Mouse (Mus musculus): Measurements from ENCODE around the gene Gm13277. TPM values are rescaled to one million over a fixed set of nuclear protein-coding genes. Genes with fewer than 3 reads are reported as not detected.
"Not testable (repeated sequence)": the region's sequence is repeated elsewhere in the genome, so short reads cannot be mapped to it uniquely, and the experiment has no call there.

The Gm13277 gene
- polyA plus RNA-seq, 1 experiment, result not detected

DNA sequence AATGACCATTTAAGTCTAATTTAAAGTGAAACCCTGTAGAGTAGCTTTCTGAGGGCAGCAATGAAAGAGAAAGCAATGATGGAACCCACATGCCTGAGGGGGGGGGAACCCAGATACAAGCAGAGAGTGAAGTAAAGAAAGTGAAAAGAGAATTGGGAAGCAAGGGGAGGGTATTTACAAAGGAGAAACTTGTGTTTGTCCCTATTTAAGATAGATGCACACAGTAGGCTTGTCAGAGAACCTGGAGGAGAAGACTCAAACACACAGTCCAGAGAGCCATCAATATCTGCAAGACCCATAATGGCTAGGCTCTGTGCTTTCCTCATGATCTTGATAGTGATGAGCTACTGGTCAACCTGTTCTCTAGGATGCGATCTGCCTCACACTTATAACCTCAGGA, 31.2 kb downstream of the Gm13277 start, which contains the start of gene Ifna11:
Gene Ifna11 (plus strand): TSS at position 301 of the 400 bp plus-strand sequence.
- H3K4me1 ChIP-seq (ENCODE audit: control insufficient read depth, insufficient read depth, insufficient read length, low read length), result no peaks in the 10 kb centered on the region
- no peak within 1 kb of the TSS for H3K27ac ChIP-seq (replicated peaks; ENCODE audit: low read depth, low read length)
- H3K4me3 ChIP-seq (ENCODE audit: insufficient read depth, low read depth, low read length), result no peak within 1 kb of the TSS

DNA sequence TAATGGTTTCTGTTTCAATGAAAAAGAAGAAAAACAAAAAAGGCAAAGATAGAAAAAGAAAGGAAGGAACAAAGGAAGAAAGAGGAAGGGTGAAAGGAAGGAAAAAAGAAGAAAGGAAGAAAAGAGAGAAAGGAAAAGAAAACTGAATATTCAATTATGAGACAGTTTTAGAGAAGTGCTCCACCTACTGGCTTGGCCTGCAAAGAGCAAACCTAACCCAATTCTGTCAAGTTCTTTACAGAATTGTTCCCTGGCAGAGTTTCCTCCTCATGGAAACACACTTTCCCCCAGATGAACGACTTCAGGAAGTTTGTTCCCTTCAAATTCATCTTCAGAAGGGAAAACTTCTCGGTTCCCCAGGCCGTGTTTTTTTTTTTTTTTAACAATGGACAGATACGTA, 34.6 kb downstream of the Gm13277 start:
- Histone ChIP-seq H3K4me3 (ENCODE audit: insufficient read depth, low read depth, low read length) (no peak overlapping the region), H3K27ac (replicated peaks; ENCODE audit: low read depth, low read length) (no peak overlapping the region), H3K4me1 (ENCODE audit: control insufficient read depth, insufficient read depth, insufficient read length, low read length) (no peaks in the 10 kb centered on the region)

DNA sequence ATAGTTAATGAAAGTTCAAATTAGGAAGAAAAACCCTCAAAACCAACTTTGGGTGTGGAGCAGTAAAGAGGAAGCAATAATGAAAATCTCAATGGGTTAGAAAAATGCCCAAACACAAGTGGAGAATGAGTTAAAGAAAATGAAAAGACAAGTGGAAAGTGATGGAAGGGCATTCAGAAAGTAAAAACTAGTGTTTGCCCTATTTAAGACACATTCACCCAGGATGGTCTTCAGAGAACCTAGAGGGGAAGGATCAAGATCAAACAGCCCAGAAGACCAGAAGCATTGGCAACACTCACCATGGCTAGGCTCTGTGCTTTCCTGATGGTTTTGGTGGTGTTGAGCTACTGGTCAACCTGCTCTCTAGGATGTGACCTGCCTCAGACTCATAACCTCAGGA, 38.7 kb downstream of the Gm13277 start, which contains the start of gene Ifna6:
Gene Ifna6 (plus strand): TSS at position 301 of the 400 bp plus-strand sequence.
- not testable (repeated sequence) for H3K4me1 ChIP-seq (ENCODE audit: control insufficient read depth, insufficient read depth, insufficient read length, low read length); H3K4me3 ChIP-seq (ENCODE audit: insufficient read depth, low read depth, low read length); H3K27ac ChIP-seq (replicated peaks; ENCODE audit: low read depth, low read length)

DNA sequence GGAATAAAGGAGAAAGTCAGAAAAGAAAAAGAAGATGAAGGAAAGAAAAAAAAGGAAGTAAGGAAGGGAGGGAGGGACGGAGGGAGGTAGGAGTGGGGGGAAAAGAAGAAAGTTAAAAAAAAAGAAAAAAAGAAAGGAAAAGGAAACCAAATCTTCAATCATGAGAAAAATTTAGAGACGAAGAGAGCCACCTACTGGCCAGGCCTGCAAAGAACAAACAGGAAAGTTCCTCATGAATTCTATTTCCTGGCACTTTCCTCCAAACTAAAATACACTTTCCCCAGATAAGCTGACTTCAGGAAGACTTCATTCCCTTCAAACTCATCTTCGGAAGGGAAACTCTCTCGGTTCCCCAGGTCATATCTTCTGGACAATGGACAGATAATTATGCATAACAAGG, 42.1 kb downstream of the Gm13277 start:
- Histone ChIP-seq H3K4me3 (ENCODE audit: insufficient read depth, low read depth, low read length) (no peak overlapping the region), H3K27ac (replicated peaks; ENCODE audit: low read depth, low read length) (no peak overlapping the region), H3K4me1 (ENCODE audit: control insufficient read depth, insufficient read depth, insufficient read length, low read length) (no peaks in the 10 kb centered on the region)

DNA sequence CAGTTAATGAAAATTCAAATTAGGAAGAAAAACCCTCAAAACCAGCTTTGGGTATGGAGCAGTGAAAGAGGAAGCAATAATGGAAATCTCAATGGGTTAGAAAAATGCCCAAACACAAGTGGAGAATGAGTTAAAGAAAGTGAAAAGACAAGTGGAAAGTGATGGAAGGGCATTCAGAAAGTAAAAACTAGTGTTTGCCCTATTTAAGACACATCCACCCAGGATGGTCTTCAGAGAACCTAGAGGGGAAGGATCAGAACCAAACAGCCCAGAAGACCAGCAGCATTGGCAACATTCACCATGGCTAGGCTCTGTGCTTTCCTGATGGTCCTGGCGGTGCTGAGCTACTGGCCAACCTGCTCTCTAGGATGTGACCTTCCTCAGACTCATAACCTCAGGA, 46.8 kb downstream of the Gm13277 start, which contains the start of gene Ifna5:
Gene Ifna5 (plus strand): TSS at position 301 of the 400 bp plus-strand sequence.
- H3K4me1 ChIP-seq (ENCODE audit: control insufficient read depth, insufficient read depth, insufficient read length, low read length); H3K27ac ChIP-seq (replicated peaks; ENCODE audit: low read depth, low read length); H3K4me3 ChIP-seq (ENCODE audit: insufficient read depth, low read depth, low read length): not testable (repeated sequence)

Other genes starting within 250 kb of the Gm13277 start
- gene Ifna15, start 230.4 kb upstream of the Gm13277 start, polyA plus RNA-seq (2012; ENCODE audit: insufficient read depth, insufficient read length, missing spikeins), result not detected in 2 replicates
- gene Ifna14, start 216.8 kb upstream of the Gm13277 start, polyA plus RNA-seq (2012; ENCODE audit: insufficient read depth, insufficient read length, missing spikeins), result not detected in 2 replicates
- not detected in 2 replicates for gene Ifna9, start 196.2 kb upstream of the Gm13277 start, polyA plus RNA-seq (2012; ENCODE audit: insufficient read depth, insufficient read length, missing spikeins)
- gene Ifna12, start 185.3 kb upstream of the Gm13277 start, polyA plus RNA-seq (2012; ENCODE audit: insufficient read depth, insufficient read length, missing spikeins), result not detected in 2 replicates
- not detected in 2 replicates for gene C87499, start 154.2 kb upstream of the Gm13277 start, polyA plus RNA-seq (2012; ENCODE audit: insufficient read depth, insufficient read length, missing spikeins)
- not detected in 2 replicates for gene Ifna13, start 144.2 kb upstream of the Gm13277 start, polyA plus RNA-seq (2012; ENCODE audit: insufficient read depth, insufficient read length, missing spikeins)
- not detected in 2 replicates for gene Ifna16, start 111.7 kb upstream of the Gm13277 start, polyA plus RNA-seq (2012; ENCODE audit: insufficient read depth, insufficient read length, missing spikeins)
- not detected in 2 replicates for gene Ifna2, start 104.7 kb upstream of the Gm13277 start, polyA plus RNA-seq (2012; ENCODE audit: insufficient read depth, insufficient read length, missing spikeins)
- not detected in 2 replicates for gene Ifnab, start 97.3 kb upstream of the Gm13277 start, polyA plus RNA-seq (2012; ENCODE audit: insufficient read depth, insufficient read length, missing spikeins)
- gene Gm26566, start 66.8 kb upstream of the Gm13277 start, polyA plus RNA-seq (2012; ENCODE audit: insufficient read depth, insufficient read length, missing spikeins), result not detected in 2 replicates
- 37.8 and 44.9 TPM in 2 replicates for gene Klhl9, start 66.2 kb upstream of the Gm13277 start, polyA plus RNA-seq (2012; ENCODE audit: insufficient read depth, insufficient read length, missing spikeins)
- not detected in 2 replicates for gene Gm13271, start 33.8 kb upstream of the Gm13277 start, polyA plus RNA-seq (2012; ENCODE audit: insufficient read depth, insufficient read length, missing spikeins)
- not detected in 2 replicates for gene Gm13283, start 28.5 kb upstream of the Gm13277 start, polyA plus RNA-seq (2012; ENCODE audit: insufficient read depth, insufficient read length, missing spikeins)
- gene Gm13290, start 14.8 kb upstream of the Gm13277 start, polyA plus RNA-seq (2012; ENCODE audit: insufficient read depth, insufficient read length, missing spikeins), result not detected in 2 replicates
- gene Gm13289, start 11.7 kb upstream of the Gm13277 start, polyA plus RNA-seq (2012; ENCODE audit: insufficient read depth, insufficient read length, missing spikeins), result not detected in 2 replicates
- not detected in 2 replicates for gene Gm13272, start 8.8 kb upstream of the Gm13277 start, polyA plus RNA-seq (2012; ENCODE audit: insufficient read depth, insufficient read length, missing spikeins)
- not detected in 2 replicates for gene Ifnz, start 6.5 kb upstream of the Gm13277 start, polyA plus RNA-seq (2012; ENCODE audit: insufficient read depth, insufficient read length, missing spikeins)
- not detected in 2 replicates for gene Gm13276, start 2.9 kb upstream of the Gm13277 start, polyA plus RNA-seq (2012; ENCODE audit: insufficient read depth, insufficient read length, missing spikeins)
- gene Gm13278, start 2.9 kb downstream of the Gm13277 start, polyA plus RNA-seq (2012; ENCODE audit: insufficient read depth, insufficient read length, missing spikeins), result not detected in 2 replicates
- not detected in 2 replicates for gene Gm13275, start 5.9 kb downstream of the Gm13277 start, polyA plus RNA-seq (2012; ENCODE audit: insufficient read depth, insufficient read length, missing spikeins)
- not detected in 2 replicates for gene Gm13279, start 8.8 kb downstream of the Gm13277 start, polyA plus RNA-seq (2012; ENCODE audit: insufficient read depth, insufficient read length, missing spikeins)
- gene Gm13285, start 11.0 kb downstream of the Gm13277 start, polyA plus RNA-seq (2012; ENCODE audit: insufficient read depth, insufficient read length, missing spikeins), result not detected in 2 replicates
- not detected in 2 replicates for gene Gm13287, start 14.6 kb downstream of the Gm13277 start, polyA plus RNA-seq (2012; ENCODE audit: insufficient read depth, insufficient read length, missing spikeins)
- not detected in 2 replicates for gene Gm13288, start 16.9 kb downstream of the Gm13277 start, polyA plus RNA-seq (2012; ENCODE audit: insufficient read depth, insufficient read length, missing spikeins)
- gene Ifna7, start 27.6 kb downstream of the Gm13277 start, polyA plus RNA-seq (2012; ENCODE audit: insufficient read depth, insufficient read length, missing spikeins), result not detected in 2 replicates
- not detected in 2 replicates for gene Ifna11, start 31.3 kb downstream of the Gm13277 start, polyA plus RNA-seq (2012; ENCODE audit: insufficient read depth, insufficient read length, missing spikeins)
- gene Ifna6, start 38.8 kb downstream of the Gm13277 start, polyA plus RNA-seq (2012; ENCODE audit: insufficient read depth, insufficient read length, missing spikeins), result not detected in 2 replicates
- gene Ifna5, start 46.9 kb downstream of the Gm13277 start, polyA plus RNA-seq (2012; ENCODE audit: insufficient read depth, insufficient read length, missing spikeins), result not detected in 2 replicates
- not detected in 2 replicates for gene Ifna4, start 53.2 kb downstream of the Gm13277 start, polyA plus RNA-seq (2012; ENCODE audit: insufficient read depth, insufficient read length, missing spikeins)
- not detected in 2 replicates for gene Ifna1, start 61.5 kb downstream of the Gm13277 start, polyA plus RNA-seq (2012; ENCODE audit: insufficient read depth, insufficient read length, missing spikeins)
- gene Ifne, start 91.6 kb downstream of the Gm13277 start, polyA plus RNA-seq (2012; ENCODE audit: insufficient read depth, insufficient read length, missing spikeins), result not detected in 2 replicates